Mouse (Mus musculus): ENCODE results near the gene Nobox. TPM values are rescaled to one million over a fixed set of nuclear protein-coding genes. Genes with fewer than 3 reads are reported as not detected.

The Nobox gene
- not detected in 2 replicates for polyA plus RNA-seq (2015; fragmentation: Nextera tagmentation; extraction: Ambion mirVana)

GRCm38 (mm10) chr6:43309454-43309853 lies at the start of gene Nobox:
TSS of gene Nobox (minus strand) at chr6:43309554.
- H3K9me3 ChIP-seq (ENCODE audit: control insufficient read depth, low read length), result no peaks in the 10 kb centered on the region
- ATAC-seq (ENCODE audit: low FRiP score, low TSS enrichment) (0 out of 2 replicates have a peak, but pooled peaks have one; percentile 24), DNase-seq (ENCODE audit: low spot score) (no peak)
- no peaks in the 10 kb centered on the region for H3K27me3 ChIP-seq (ENCODE audit: control insufficient read depth, insufficient read depth, low read length)
- no peak within 1 kb of the TSS for H3K9ac ChIP-seq (ENCODE audit: low read length)
- no peaks in the 10 kb centered on the region; the same call in 1 of the 2 replicates for H3K4me1 ChIP-seq (replicated peaks; ENCODE audit: control insufficient read depth, insufficient read depth)
- 70% methylated on average over 16 of the region's 16 CpGs for WGBS
- no peak within 1 kb of the TSS for H3K4me3 ChIP-seq (ENCODE audit: low read depth, low read length)
- H3K4me2 ChIP-seq (replicated peaks; ENCODE audit: low read depth), result no peak within 1 kb of the TSS
- no peak for TF ChIP-seq CTCF (IDR thresholded peaks at IDR 0.05; ENCODE audit: low read depth)
- no peak for TF ChIP-seq EP300 (optimal IDR thresholded peaks at IDR 0.05)
- no peaks in the 10 kb centered on the region for H3K36me3 ChIP-seq (ENCODE audit: control insufficient read depth, insufficient read depth, low read length)
- no peak within 1 kb of the TSS for H3K27ac ChIP-seq (replicated peaks)

- Histone ChIP-seq H3K27me3 (ENCODE audit: control insufficient read depth, insufficient read depth, low read length) (no peaks in the 10 kb centered on the region), H3K4me2 (replicated peaks; ENCODE audit: low read depth) (no peak overlapping the region), H3K4me1 (replicated peaks; ENCODE audit: control insufficient read depth, insufficient read depth) (no peaks in the 10 kb centered on the region), H3K36me3 (ENCODE audit: control insufficient read depth, insufficient read depth, low read length) (no peaks in the 10 kb centered on the region), H3K4me3 (ENCODE audit: low read depth, low read length) (no peak overlapping the region), H3K9me3 (ENCODE audit: control insufficient read depth, low read length) (no peaks in the 10 kb centered on the region), H3K27ac (replicated peaks) (no peak overlapping the region), H3K9ac (ENCODE audit: low read length) (no peak overlapping the region)
- DNase-seq (ENCODE audit: low spot score), result no peak
- TF ChIP-seq EP300 (optimal IDR thresholded peaks at IDR 0.05), result no peak
- TF ChIP-seq CTCF (IDR thresholded peaks at IDR 0.05; ENCODE audit: low read depth), result 0 out of 2 replicates have a peak, but pooled peaks have one; percentile 3
- ATAC-seq (ENCODE audit: low FRiP score, low TSS enrichment), result no peak
- 71% methylated on average over 9 of the region's 9 CpGs for WGBS
These were observed 45.3 kb upstream of the Nobox start for GRCm38 (mm10) chr6:43354562-43355241.

DNA sequence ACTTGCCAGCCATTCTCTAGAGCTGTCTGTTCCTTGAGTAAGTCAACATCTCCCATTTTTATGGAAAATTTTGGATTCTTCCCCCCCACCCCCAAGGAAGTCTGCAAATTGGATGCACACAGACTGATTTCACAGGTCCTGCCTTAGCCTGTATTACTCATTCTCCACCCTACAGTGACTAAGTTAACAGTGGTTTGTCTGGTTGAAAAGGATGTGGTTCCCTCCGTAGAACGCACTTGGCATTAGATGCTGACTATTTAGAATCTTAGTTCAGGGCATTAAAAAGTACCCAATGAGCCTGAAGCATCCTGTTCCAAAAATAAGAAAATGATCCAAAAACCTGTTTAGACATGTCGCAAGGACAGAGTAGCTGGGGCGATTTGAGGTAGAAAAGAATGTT lies 44.1 kb upstream of the Nobox start:
- no peak overlapping the region for H3K9ac ChIP-seq (ENCODE audit: low read length)
- TF ChIP-seq CTCF (IDR thresholded peaks at IDR 0.05; ENCODE audit: low read depth) (no peak), EP300 (optimal IDR thresholded peaks at IDR 0.05) (no peak)
- H3K27ac ChIP-seq (replicated peaks), result no peak overlapping the region
- no peaks in the 10 kb centered on the region for H3K36me3 ChIP-seq (ENCODE audit: control insufficient read depth, insufficient read depth, low read length)
- no peak for DNase-seq (ENCODE audit: low spot score)
- 90% methylated on average over 4 of the region's 4 CpGs for WGBS
- no peaks in the 10 kb centered on the region for H3K9me3 ChIP-seq (ENCODE audit: control insufficient read depth, low read length)
- no peaks in the 10 kb centered on the region for H3K4me1 ChIP-seq (replicated peaks; ENCODE audit: control insufficient read depth, insufficient read depth)
- no peak overlapping the region for H3K4me3 ChIP-seq (ENCODE audit: low read depth, low read length)
- no peak for ATAC-seq (ENCODE audit: low FRiP score, low TSS enrichment)
- no peaks in the 10 kb centered on the region for H3K27me3 ChIP-seq (ENCODE audit: control insufficient read depth, insufficient read depth, low read length)
- no peak overlapping the region for H3K4me2 ChIP-seq (replicated peaks; ENCODE audit: low read depth)

GRCm38 (mm10) chr6:43349083-43349482 lies 39.7 kb upstream of the Nobox start:
- no peak for DNase-seq (ENCODE audit: low spot score)
- WGBS, result 71% methylated on average over 4 of the region's 4 CpGs
- H3K9ac ChIP-seq (ENCODE audit: low read length), result no peak overlapping the region
- H3K36me3 ChIP-seq (ENCODE audit: control insufficient read depth, insufficient read depth, low read length), result no peaks in the 10 kb centered on the region
- no peak overlapping the region for H3K27ac ChIP-seq (replicated peaks)
- H3K27me3 ChIP-seq (ENCODE audit: control insufficient read depth, insufficient read depth, low read length), result no peaks in the 10 kb centered on the region
- TF ChIP-seq CTCF (IDR thresholded peaks at IDR 0.05; ENCODE audit: low read depth) (no peak), EP300 (optimal IDR thresholded peaks at IDR 0.05) (no peak)
- no peak for ATAC-seq (ENCODE audit: low FRiP score, low TSS enrichment)
- no peaks in the 10 kb centered on the region for H3K4me1 ChIP-seq (replicated peaks; ENCODE audit: control insufficient read depth, insufficient read depth)
- H3K9me3 ChIP-seq (ENCODE audit: control insufficient read depth, low read length), result no peaks in the 10 kb centered on the region
- no peak overlapping the region for H3K4me2 ChIP-seq (replicated peaks; ENCODE audit: low read depth)
- no peak overlapping the region for H3K4me3 ChIP-seq (ENCODE audit: low read depth, low read length)

DNA sequence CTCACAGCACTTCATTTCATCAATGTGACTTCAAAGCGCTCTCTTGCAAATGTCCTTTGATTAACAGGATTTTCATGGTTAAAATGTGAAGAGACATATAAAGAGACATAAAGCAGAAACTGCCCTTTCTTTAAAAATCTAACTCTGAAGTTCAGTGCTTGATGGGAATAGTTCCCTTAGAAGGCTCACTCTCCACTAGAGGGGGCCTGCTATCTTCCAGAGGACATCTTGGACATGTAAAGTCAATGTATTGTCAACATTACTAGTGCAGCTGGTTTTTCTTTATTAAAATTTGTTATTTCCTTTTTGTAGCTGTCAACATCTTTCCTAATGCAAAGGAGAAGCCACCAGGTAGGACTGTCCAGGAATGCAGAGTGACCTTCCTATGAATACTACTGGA lies 38.3 kb upstream of the Nobox start:
- H3K9me3 ChIP-seq (ENCODE audit: control insufficient read depth, low read length), result no peaks in the 10 kb centered on the region
- no peak overlapping the region for H3K4me2 ChIP-seq (replicated peaks; ENCODE audit: low read depth)
- no peak for ATAC-seq (ENCODE audit: low FRiP score, low TSS enrichment)
- no peak overlapping the region for H3K4me3 ChIP-seq (ENCODE audit: low read depth, low read length)
- no peaks in the 10 kb centered on the region for H3K4me1 ChIP-seq (replicated peaks; ENCODE audit: control insufficient read depth, insufficient read depth)
- WGBS, result 98% methylated on average over 1 of the region's 1 CpGs
- no peak overlapping the region for H3K9ac ChIP-seq (ENCODE audit: low read length)
- TF ChIP-seq EP300 (optimal IDR thresholded peaks at IDR 0.05) (no peak), CTCF (IDR thresholded peaks at IDR 0.05; ENCODE audit: low read depth) (peak; percentile 68)
- no peaks in the 10 kb centered on the region for H3K36me3 ChIP-seq (ENCODE audit: control insufficient read depth, insufficient read depth, low read length)
- DNase-seq (ENCODE audit: low spot score), result no peak
- H3K27ac ChIP-seq (replicated peaks), result no peak overlapping the region
- no peaks in the 10 kb centered on the region for H3K27me3 ChIP-seq (ENCODE audit: control insufficient read depth, insufficient read depth, low read length)

DNA sequence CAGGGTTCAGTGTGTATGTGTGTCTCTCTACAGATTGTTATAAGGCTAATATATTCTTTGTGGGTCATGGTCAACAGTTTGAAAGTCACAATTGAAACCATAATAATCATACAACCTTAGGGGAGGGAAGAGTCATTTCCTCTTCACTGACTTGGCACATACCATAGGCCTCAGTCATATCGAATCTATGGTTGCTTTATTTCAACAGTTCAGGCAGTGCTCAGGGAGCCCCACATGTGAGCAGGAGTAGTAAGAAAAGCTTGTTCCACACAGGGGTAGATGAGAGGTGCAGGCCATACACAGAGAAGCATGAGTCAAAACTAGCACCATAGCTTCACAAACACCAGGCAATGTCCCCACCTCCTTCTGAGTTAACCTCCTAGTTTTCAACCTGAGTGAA lies 33.7 kb upstream of the Nobox start:
- H3K9me3 ChIP-seq (ENCODE audit: control insufficient read depth, low read length), result no peaks in the 10 kb centered on the region
- H3K27ac ChIP-seq (replicated peaks), result no peak overlapping the region
- H3K9ac ChIP-seq (ENCODE audit: low read length), result no peak overlapping the region
- H3K36me3 ChIP-seq (ENCODE audit: control insufficient read depth, insufficient read depth, low read length), result no peaks in the 10 kb centered on the region
- ATAC-seq (ENCODE audit: low FRiP score, low TSS enrichment) (no peak), DNase-seq (ENCODE audit: low spot score) (no peak)
- H3K4me3 ChIP-seq (ENCODE audit: low read depth, low read length), result no peak overlapping the region
- H3K4me2 ChIP-seq (replicated peaks; ENCODE audit: low read depth), result no peak overlapping the region
- no peak for TF ChIP-seq CTCF (IDR thresholded peaks at IDR 0.05; ENCODE audit: low read depth)
- no peak for TF ChIP-seq EP300 (optimal IDR thresholded peaks at IDR 0.05)
- 49% methylated on average over 1 of the region's 1 CpGs for WGBS
- H3K27me3 ChIP-seq (ENCODE audit: control insufficient read depth, insufficient read depth, low read length), result no peaks in the 10 kb centered on the region
- no peaks in the 10 kb centered on the region for H3K4me1 ChIP-seq (replicated peaks; ENCODE audit: control insufficient read depth, insufficient read depth)
